Mouse (Mus musculus): ENCODE results near the gene Krtap27-1. TPM values are rescaled to one million over a fixed set of nuclear protein-coding genes. Genes with fewer than 3 reads are reported as not detected.

The Krtap27-1 gene
- polyA plus RNA-seq, 1 experiment from 2014 or later = not detected

GRCm38 (mm10) chr16:88651082-88651481 lies 20.4 kb downstream of the Krtap27-1 start:
- Histone ChIP-seq H3K4me2 (replicated peaks) (no peak overlapping the region), H3K9ac (no peak overlapping the region), H3K4me3 (replicated peaks) (no peak overlapping the region), H3K4me1 (no peaks in the 10 kb centered on the region), H3K27ac (replicated peaks) (no peak overlapping the region), H3K36me3 (no peaks in the 10 kb centered on the region), H3K27me3 (no peaks in the 10 kb centered on the region), H3K9me3 (replicated peaks) (no peaks in the 10 kb centered on the region)
- 49% methylated on average over 1 of the region's 1 CpGs for WGBS
- ATAC-seq (ENCODE audit: insufficient number of reproducible peaks, low FRiP score, low TSS enrichment, low read depth) = no peak

GRCm38 (mm10) chr16:88647358-88647846 lies 24.1 kb downstream of the Krtap27-1 start, which contains the start of gene Krtap26-1:
TSS of gene Krtap26-1 (minus strand) at chr16:88647796.
- Histone ChIP-seq H3K9me3 (replicated peaks) (no peaks in the 10 kb centered on the region), H3K4me2 (replicated peaks) (no peak within 1 kb of the TSS), H3K4me3 (replicated peaks) (no peak within 1 kb of the TSS), H3K9ac (no peak within 1 kb of the TSS), H3K27ac (replicated peaks) (no peak within 1 kb of the TSS), H3K4me1 (no peaks in the 10 kb centered on the region), H3K36me3 (no peaks in the 10 kb centered on the region), H3K27me3 (no peaks in the 10 kb centered on the region)
- no peak for ATAC-seq (ENCODE audit: insufficient number of reproducible peaks, low FRiP score, low TSS enrichment, low read depth)
- 84% methylated on average over 10 of the region's 10 CpGs for WGBS

GRCm38 (mm10) chr16:88646366-88647111 lies 24.9 kb downstream of the Krtap27-1 start:
- Histone ChIP-seq H3K27ac (replicated peaks) (no peak overlapping the region), H3K4me3 (replicated peaks) (no peak overlapping the region), H3K4me2 (replicated peaks) (no peak overlapping the region), H3K9ac (no peak overlapping the region), H3K9me3 (replicated peaks) (no peaks in the 10 kb centered on the region), H3K27me3 (no peaks in the 10 kb centered on the region), H3K4me1 (no peaks in the 10 kb centered on the region), H3K36me3 (no peaks in the 10 kb centered on the region)
- 79% methylated on average over 8 of the region's 8 CpGs for WGBS
- ATAC-seq (ENCODE audit: insufficient number of reproducible peaks, low FRiP score, low TSS enrichment, low read depth) = no peak

- 71% methylated on average over 3 of the region's 3 CpGs for WGBS
- H3K9ac ChIP-seq = no peak overlapping the region
- H3K27ac ChIP-seq (replicated peaks) = no peak overlapping the region
- no peaks in the 10 kb centered on the region for H3K36me3 ChIP-seq
- H3K27me3 ChIP-seq = no peaks in the 10 kb centered on the region
- H3K4me1 ChIP-seq = no peaks in the 10 kb centered on the region
- no peak overlapping the region for H3K4me3 ChIP-seq (replicated peaks)
- ATAC-seq (ENCODE audit: insufficient number of reproducible peaks, low FRiP score, low TSS enrichment, low read depth) = no peak
- H3K9me3 ChIP-seq (replicated peaks) = no peaks in the 10 kb centered on the region
- H3K4me2 ChIP-seq (replicated peaks) = no peak overlapping the region
Measured at GRCm38 (mm10) chr16:88640053-88640452, 31.4 kb downstream of the Krtap27-1 start.

GRCm38 (mm10) chr16:88635142-88635541 lies 36.3 kb downstream of the Krtap27-1 start:
- H3K36me3 ChIP-seq = no peaks in the 10 kb centered on the region
- no peak overlapping the region for H3K4me3 ChIP-seq (replicated peaks)
- no peak overlapping the region for H3K4me2 ChIP-seq (replicated peaks)
- ATAC-seq (ENCODE audit: insufficient number of reproducible peaks, low FRiP score, low TSS enrichment, low read depth) = no peak
- H3K27ac ChIP-seq (replicated peaks) = no peak overlapping the region
- H3K27me3 ChIP-seq = no peaks in the 10 kb centered on the region
- 33% methylated on average over 4 of the region's 4 CpGs for WGBS
- no peaks in the 10 kb centered on the region for H3K4me1 ChIP-seq
- no peak overlapping the region for H3K9ac ChIP-seq
- H3K9me3 ChIP-seq (replicated peaks) = no peaks in the 10 kb centered on the region

- 70% methylated on average over 4 of the region's 4 CpGs for WGBS
- H3K4me2 ChIP-seq (replicated peaks) = no peak overlapping the region
- H3K9me3 ChIP-seq (replicated peaks) = no peaks in the 10 kb centered on the region
- no peaks in the 10 kb centered on the region for H3K36me3 ChIP-seq
- H3K27ac ChIP-seq (replicated peaks) = no peak overlapping the region
- ATAC-seq (ENCODE audit: insufficient number of reproducible peaks, low FRiP score, low TSS enrichment, low read depth) = no peak
- no peaks in the 10 kb centered on the region for H3K27me3 ChIP-seq
- H3K9ac ChIP-seq = no peak overlapping the region
- no peak overlapping the region for H3K4me3 ChIP-seq (replicated peaks)
- H3K4me1 ChIP-seq = no peaks in the 10 kb centered on the region
Measured at GRCm38 (mm10) chr16:88631474-88631873, 40.0 kb downstream of the Krtap27-1 start.

GRCm38 (mm10) chr16:88627566-88627965 lies 43.9 kb downstream of the Krtap27-1 start, which contains the start of gene 2310079G19Rik:
TSS of gene 2310079G19Rik (minus strand) at chr16:88627666.
- ATAC-seq (ENCODE audit: insufficient number of reproducible peaks, low FRiP score, low TSS enrichment, low read depth) = no peak
- Histone ChIP-seq H3K4me2 (replicated peaks) (no peak within 1 kb of the TSS), H3K9me3 (replicated peaks) (no peaks in the 10 kb centered on the region), H3K27ac (replicated peaks) (no peak within 1 kb of the TSS), H3K4me1 (no peaks in the 10 kb centered on the region), H3K4me3 (replicated peaks) (no peak within 1 kb of the TSS), H3K27me3 (no peaks in the 10 kb centered on the region), H3K9ac (no peak within 1 kb of the TSS), H3K36me3 (no peaks in the 10 kb centered on the region)
- 85% methylated on average over 4 of the region's 4 CpGs for WGBS

Other genes with a start within 250 kb of the Krtap27-1 start
- gene Cldn17, start 164.7 kb downstream of the Krtap27-1 start, polyA plus RNA-seq (2015; fragmentation: Nextera tagmentation; extraction: Ambion mirVana) = 1.3 and 2.4 TPM in 2 replicates
- gene Cldn8, start 108.5 kb downstream of the Krtap27-1 start, polyA plus RNA-seq (2015; fragmentation: Nextera tagmentation; extraction: Ambion mirVana) = 8.8 and 11.2 TPM in 2 replicates
- gene Krtap24-1, start 59.4 kb downstream of the Krtap27-1 start, polyA plus RNA-seq (2015; fragmentation: Nextera tagmentation; extraction: Ambion mirVana) = 0.91 and 1.5 TPM in 2 replicates
- gene 2310079G19Rik, start 44.0 kb downstream of the Krtap27-1 start, polyA plus RNA-seq (2015; fragmentation: Nextera tagmentation; extraction: Ambion mirVana) = not detected in 2 replicates
- gene Krtap26-1, start 23.9 kb downstream of the Krtap27-1 start, polyA plus RNA-seq (2015; fragmentation: Nextera tagmentation; extraction: Ambion mirVana) = 2.8 and 4.4 TPM in 2 replicates
- gene 2310061N02Rik, start 36.3 kb upstream of the Krtap27-1 start, polyA plus RNA-seq (2015; fragmentation: Nextera tagmentation; extraction: Ambion mirVana) = not detected in 2 replicates
- gene Krtap13-1, start 57.2 kb upstream of the Krtap27-1 start, polyA plus RNA-seq (2015; fragmentation: Nextera tagmentation; extraction: Ambion mirVana) = 1.1 and 1.6 TPM in 2 replicates
- gene Krtap13, start 80.0 kb upstream of the Krtap27-1 start, polyA plus RNA-seq (2015; fragmentation: Nextera tagmentation; extraction: Ambion mirVana) = 38.5 and 75.7 TPM in 2 replicates
- gene 2310034C09Rik, start 87.2 kb upstream of the Krtap27-1 start, polyA plus RNA-seq (2015; fragmentation: Nextera tagmentation; extraction: Ambion mirVana) = 66.3 and 107 TPM in 2 replicates
- gene 2310057N15Rik, start 102.5 kb upstream of the Krtap27-1 start, polyA plus RNA-seq (2015; fragmentation: Nextera tagmentation; extraction: Ambion mirVana) = 0.24 and 0.71 TPM in 2 replicates
- 4.4 and 6.1 TPM in 2 replicates for gene Gm5965, start 106.2 kb upstream of the Krtap27-1 start, polyA plus RNA-seq (2015; fragmentation: Nextera tagmentation; extraction: Ambion mirVana)
- gene Gm20741, start 140.5 kb upstream of the Krtap27-1 start, polyA plus RNA-seq (2015; fragmentation: Nextera tagmentation; extraction: Ambion mirVana) = 37.2 and 90.3 TPM in 2 replicates
- 0.26 TPM in 1 of 2 replicates, not detected in the other for gene Krtap15, start 148.5 kb upstream of the Krtap27-1 start, polyA plus RNA-seq (2015; fragmentation: Nextera tagmentation; extraction: Ambion mirVana)
- 0.41 TPM in 1 of 2 replicates, not detected in the other for gene Krtap14, start 154.5 kb upstream of the Krtap27-1 start, polyA plus RNA-seq (2015; fragmentation: Nextera tagmentation; extraction: Ambion mirVana)
- gene Krtap19-1, start 197.7 kb upstream of the Krtap27-1 start, polyA plus RNA-seq (2015; fragmentation: Nextera tagmentation; extraction: Ambion mirVana) = not detected in 2 replicates
- not detected in 2 replicates for gene Krtap19-2, start 202.6 kb upstream of the Krtap27-1 start, polyA plus RNA-seq (2015; fragmentation: Nextera tagmentation; extraction: Ambion mirVana)
- gene Krtap19-3, start 206.4 kb upstream of the Krtap27-1 start, polyA plus RNA-seq (2015; fragmentation: Nextera tagmentation; extraction: Ambion mirVana) = not detected in 2 replicates
- not detected in 2 replicates for gene Krtap19-4, start 213.4 kb upstream of the Krtap27-1 start, polyA plus RNA-seq (2015; fragmentation: Nextera tagmentation; extraction: Ambion mirVana)
- not detected in 2 replicates for gene Krtap19-5, start 224.8 kb upstream of the Krtap27-1 start, polyA plus RNA-seq (2015; fragmentation: Nextera tagmentation; extraction: Ambion mirVana)

All from embryonic facial prominence, embryonic 15.5 days (tissue).